ENCODE assay signal across 8 mouse cellular contexts in the genomic region with DNA sequence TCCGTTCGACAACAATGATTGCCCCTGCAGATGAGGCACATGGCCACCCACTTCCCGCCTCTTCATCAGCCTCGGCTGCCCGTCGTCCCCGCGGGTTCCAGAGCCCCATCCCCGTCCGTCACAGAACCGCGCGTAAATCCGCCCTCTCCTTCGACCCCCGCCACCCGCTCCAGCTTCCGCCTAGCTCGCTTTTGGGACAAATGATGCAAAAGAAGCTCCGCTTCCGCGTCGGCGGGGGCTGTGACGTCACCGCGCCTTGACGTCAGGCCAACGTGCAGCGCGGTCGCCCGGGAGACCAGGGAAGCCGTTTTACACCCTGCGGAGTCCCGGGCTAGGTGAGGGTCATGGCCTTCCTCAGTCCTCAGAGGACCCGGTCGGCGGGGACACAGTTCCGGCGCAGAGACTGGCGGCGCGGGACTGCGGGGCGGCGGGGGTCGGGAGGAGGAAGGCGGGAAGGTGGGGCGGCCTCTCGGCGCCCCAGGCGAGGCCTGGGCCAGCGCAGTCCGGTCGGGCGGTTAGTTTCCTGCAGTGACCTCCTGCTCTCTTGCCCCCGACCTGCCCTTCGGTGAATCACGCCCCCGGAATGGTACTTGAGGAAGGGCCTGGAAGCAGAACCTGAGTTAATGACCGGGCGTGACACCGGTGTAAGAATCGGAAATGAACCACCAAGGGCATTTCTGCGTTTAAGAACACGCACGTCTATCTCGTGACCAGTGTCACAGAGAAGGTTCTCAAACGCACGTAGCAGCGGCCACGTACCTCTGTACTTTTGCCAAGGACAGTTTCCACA. TPM values are rescaled to one million over a fixed set of nuclear protein-coding genes. Genes with fewer than 3 reads are reported as not detected.
DNase-seq lines count a peak whose midpoint lies in the region; ATAC-seq and TF ChIP-seq lines count a peak whose summit lies in the region.

TSS of gene Lekr1 (plus strand) at position 252 of the 790 bp plus-strand sequence.

- H3K27ac ChIP-seq in MEL (ENCODE audit: control insufficient read depth, low read depth, low read length) = 0 out of 2 replicates have a peak within 1 kb of the TSS, but pooled peaks have one; percentile 0
- peak within 1 kb of the TSS; percentile 93 for H3K27ac ChIP-seq in hindbrain, embryonic 10.5 days
- peak within 1 kb of the TSS; percentile 48; the same call in 1 of the 2 replicates for H3K27ac ChIP-seq in lung, embryonic 15.5 days
- peak within 1 kb of the TSS; percentile 83 for H3K27ac ChIP-seq in olfactory bulb, adult 2 months (ENCODE audit: insufficient read depth, low read depth, low read length)

- peak; percentile 94 for ATAC-seq in frontal cortex, adult (ENCODE audit: low TSS enrichment)
- peak; percentile 91 for ATAC-seq in lung, embryonic 15.5 days (ENCODE audit: borderline replicate concordance, extremely low read depth, low FRiP score, low TSS enrichment)

- H3K79me2 ChIP-seq in MEL (ENCODE audit: control insufficient read depth, insufficient read depth, low read length, poor library complexity) = no peaks in the 10 kb centered on the region

- H3K27me3 ChIP-seq in MEL (ENCODE audit: control insufficient read depth in 1 of 2, insufficient read depth in 2 of 2, low read length in 2 of 2) = no peaks in the 10 kb centered on the region
- H3K27me3 ChIP-seq in hindbrain, embryonic 10.5 days (ENCODE audit: insufficient read depth, poor library complexity, severe bottlenecking) = 0 out of 2 replicates have a peak, but pooled peaks cover 4% of the 10 kb centered on the region
- no peaks in the 10 kb centered on the region for H3K27me3 ChIP-seq in lung, embryonic 15.5 days

- peak; percentile 71 to 72; a peak in 2 of 4 replicates for TF ChIP-seq POLR2A in MEL (IDR thresholded peaks at IDR 0.05; ENCODE audit: control insufficient read depth in 1 of 2, insufficient read depth in 1 of 2, low read depth in 1 of 2, low read length in 2 of 2, poor library complexity in 1 of 2)
- peak; percentile 75 for TF ChIP-seq POLR2A in olfactory bulb, adult 2 months (IDR thresholded peaks at IDR 0.05; ENCODE audit: insufficient read depth, low read depth, low read length)

- H3K4me2 ChIP-seq in lung, embryonic 15.5 days = peak within 1 kb of the TSS; percentile 84

- H3K9me3 ChIP-seq in MEL (replicated peaks; ENCODE audit: insufficient read depth, low read length) = no peaks in the 10 kb centered on the region
- no peaks in the 10 kb centered on the region for H3K9me3 ChIP-seq in hindbrain, embryonic 10.5 days
- H3K9me3 ChIP-seq in lung, embryonic 15.5 days = no peaks in the 10 kb centered on the region

- DNase-seq in MEL (ENCODE audit: low read depth, low spot score) = peak; percentile 92
- peak; percentile 88 for DNase-seq in cerebellum, adult 8-10 months
- DNase-seq in hindbrain, embryonic 10.5 days (ENCODE audit: low spot score) = peak; percentile 94
- peak; percentile 69 for DNase-seq in layer of hippocampus, adult 9-10 months (ENCODE audit: low spot score)
- peak; percentile 88 to 92 for DNase-seq in thymus, adult 18-20 months

- WGBS in hindbrain, embryonic 10.5 days = 3% methylated on average over 72 of the region's 73 CpGs
- WGBS in lung, embryonic 15.5 days = under 1% methylated on average over 73 of the region's 73 CpGs
- under 1% methylated on average over 73 of the region's 73 CpGs for WGBS in olfactory bulb, adult 2 months

- H3K4me1 ChIP-seq in MEL (ENCODE audit: control insufficient read depth in 1 of 2, insufficient read depth in 2 of 2, low read length in 2 of 2) = peaks cover 0 to 4% of the 10 kb centered on the region in 2 experiments; a peak in 2 of 4 replicates
- peaks cover 25% of the 10 kb centered on the region for H3K4me1 ChIP-seq in hindbrain, embryonic 10.5 days (replicated peaks)
- peaks cover 17% of the 10 kb centered on the region for H3K4me1 ChIP-seq in lung, embryonic 15.5 days
- peaks cover 7% of the 10 kb centered on the region for H3K4me1 ChIP-seq in olfactory bulb, adult 2 months (ENCODE audit: control insufficient read depth, insufficient read depth, low read length)

- no peak for TF ChIP-seq EP300 in MEL (IDR thresholded peaks at IDR 0.05; ENCODE audit: low read depth in 1 of 2, low read length in 2 of 2)

- TF ChIP-seq RAD21 in MEL (IDR thresholded peaks at IDR 0.05; ENCODE audit: low read depth, low read length) = no peak

- no peak for TF ChIP-seq CTCF in MEL (IDR thresholded peaks at IDR 0.05 in 2 of 3, conservative IDR thresholded peaks at IDR 0.05 in 1 of 3; ENCODE audit: control insufficient read depth in 1 of 3, insufficient read depth in 1 of 3, low read depth in 2 of 3, low read length in 3 of 3, poor library complexity in 1 of 3, severe bottlenecking in 1 of 3)
- no peak for TF ChIP-seq CTCF in olfactory bulb, adult 2 months (IDR thresholded peaks at IDR 0.05; ENCODE audit: insufficient read depth, low read depth, low read length)

- H3K36me3 ChIP-seq in MEL (ENCODE audit: control insufficient read depth in 1 of 2, insufficient read depth in 2 of 2, low read length in 2 of 2) = peaks cover 0 to 3% of the 10 kb centered on the region in 2 experiments; a peak in 2 of 4 replicates
- H3K36me3 ChIP-seq in hindbrain, embryonic 10.5 days = no peaks in the 10 kb centered on the region
- no peaks in the 10 kb centered on the region for H3K36me3 ChIP-seq in lung, embryonic 15.5 days

- peak within 1 kb of the TSS; percentile 83 for H3K4me3 ChIP-seq in MEL (ENCODE audit: control insufficient read depth in 1 of 2, insufficient read depth in 1 of 2, low read depth in 2 of 2, low read length in 2 of 2)
- peak within 1 kb of the TSS; percentile 75 for H3K4me3 ChIP-seq in hindbrain, embryonic 10.5 days
- peak within 1 kb of the TSS; percentile 87 for H3K4me3 ChIP-seq in lung, embryonic 15.5 days
- peak within 1 kb of the TSS; percentile 72 for H3K4me3 ChIP-seq in olfactory bulb, adult 2 months (ENCODE audit: insufficient read depth, low read depth, low read length)

- peak within 1 kb of the TSS; percentile 58 for H3K9ac ChIP-seq in MEL (ENCODE audit: control insufficient read depth, low read depth, low read length, poor library complexity, severe bottlenecking)
- H3K9ac ChIP-seq in lung, embryonic 15.5 days = peak within 1 kb of the TSS; percentile 78

TF ChIP-seq in MEL, 35 proteins besides CTCF, POLR2A, EP300 and RAD21 (continues in another document):
- TF ChIP-seq MAFK (IDR thresholded peaks at IDR 0.05; ENCODE audit: borderline replicate concordance, low read depth, low read length) (no peak), CHD2 (IDR thresholded peaks at IDR 0.05; ENCODE audit: low read length) (no peak), NELFE (IDR thresholded peaks at IDR 0.05; ENCODE audit: low read depth, low read length) (peak; percentile 65), GABPA (IDR thresholded peaks at IDR 0.05; ENCODE audit: low read depth, low read length) (peak; percentile 79; the same call in 1 of the 2 replicates), ELF1 (IDR thresholded peaks at IDR 0.05; ENCODE audit: low read depth, low read length) (peak; percentile 97), MAZ (IDR thresholded peaks at IDR 0.05; ENCODE audit: low read depth, low read length) (peak; percentile 97), TBP (IDR thresholded peaks at IDR 0.05; ENCODE audit: low read depth, low read length) (no peak; the same call in 1 of the 2 replicates), E2F4 (IDR thresholded peaks at IDR 0.05; ENCODE audit: borderline replicate concordance, low read depth, low read length) (no peak), USF1 (IDR thresholded peaks at IDR 0.05; ENCODE audit: low read depth, low read length) (0 out of 2 replicates have a peak, but pooled peaks have one; percentile 32), ZKSCAN1 (IDR thresholded peaks at IDR 0.05; ENCODE audit: low read depth, low read length) (no peak), BHLHE40 (IDR thresholded peaks at IDR 0.05; ENCODE audit: borderline replicate concordance, low read depth, low read length) (peak; percentile 11; the same call in 1 of the 2 replicates), POLR2AphosphoS5 (IDR thresholded peaks at IDR 0.05; ENCODE audit: borderline replicate concordance, low read depth, low read length) (no peak), CHD1 (IDR thresholded peaks at IDR 0.05; ENCODE audit: low read depth, low read length) (no peak), GATA1 (IDR thresholded peaks at IDR 0.05; ENCODE audit: low read depth, low read length) (no peak), ETS1 (IDR thresholded peaks at IDR 0.05; ENCODE audit: low read depth, low read length) (peak; percentile 79; the same call in 1 of the 2 replicates), KAT2A (conservative IDR thresholded peaks at IDR 0.05; ENCODE audit: low read depth, low read length) (no peak; the same call in 1 of the 2 replicates), TCF12 (IDR thresholded peaks at IDR 0.05; ENCODE audit: low read depth, low read length) (peak; percentile 50; the same call in 1 of the 2 replicates), MYC (IDR thresholded peaks at IDR 0.05; ENCODE audit: low read depth, low read length) (no peak), MXI1 (IDR thresholded peaks at IDR 0.05; ENCODE audit: low read depth, low read length) (peak; percentile 79), UBTF (IDR thresholded peaks at IDR 0.05; ENCODE audit: borderline replicate concordance, insufficient read depth, low read depth, low read length) (no peak), ZMIZ1 (IDR thresholded peaks at IDR 0.05; ENCODE audit: low read depth, low read length) (peak; percentile 66; the same call in 1 of the 2 replicates), SIN3A (IDR thresholded peaks at IDR 0.05; ENCODE audit: low read length) (peak; percentile 97), MYB (IDR thresholded peaks at IDR 0.05; ENCODE audit: low read depth, low read length) (no peak), ZNF384 (IDR thresholded peaks at IDR 0.05; ENCODE audit: low read depth, low read length) (no peak), USF2 (IDR thresholded peaks at IDR 0.05; ENCODE audit: borderline replicate concordance in 1 of 2, insufficient read depth in 1 of 2, low read depth in 1 of 2, low read length in 2 of 2) (no peak), POLR2AphosphoS2 (IDR thresholded peaks at IDR 0.05; ENCODE audit: low read length) (peak; percentile 44; the same call in 1 of the 2 replicates), ZC3H11A (IDR thresholded peaks at IDR 0.05; ENCODE audit: low read depth, low read length) (no peak), RCOR1 (IDR thresholded peaks at IDR 0.05; ENCODE audit: low read depth, low read length) (no peak)

RNA-seq across cellular contexts. Expression of gene Lekr1, which starts in this region (rescaled TPM):
- total RNA-seq in MEL (2012; rRNA removed) = 1.9 and 2.5 TPM in 2 replicates
- 1 to 10 TPM in 1 of 2 experiments, not detected in 1; 1.8 TPM for polyA plus RNA-seq in MEL (2012; ENCODE audit: insufficient read depth in 1 of 2, insufficient read length in 2 of 2, low read depth in 1 of 2, low replicate concordance in 2 of 2, missing spikeins in 1 of 2)
- polyA plus RNA-seq in hindbrain, embryonic 10.5 days (2016; fragmentation: Nextera tagmentation; extraction: Ambion mirVana) = 2.9 and 3.7 TPM in 2 replicates
- polyA plus RNA-seq in lung, embryonic 15.5 days (2015; fragmentation: Nextera tagmentation; extraction: Ambion mirVana) = 8.7 and 9.7 TPM in 2 replicates
- polyA plus RNA-seq in olfactory bulb, adult 2 months (2012; ENCODE audit: insufficient read depth, insufficient read length, low replicate concordance, missing spikeins) = not detected in 2 replicates

Comparison
In these comparisons a context has a peak if more than half of its experiments do, and no peak if none do; other contexts are left out.
1. Peak in every context shown above with its lines: DNase-seq, ATAC-seq, H3K4me3 ChIP-seq and H3K27ac ChIP-seq.
2. H3K27ac ChIP-seq: peak in every context shown above with its lines; median percentile 93 in hindbrain, embryonic 10.5 days; 83 in olfactory bulb, adult 2 months; 48 in lung, embryonic 15.5 days; 0 in MEL.